Mouse (Mus musculus) monocyte, adult 5-6 weeks (primary cell): Measurements from ENCODE around the gene Git2. TPM values are rescaled to one million over a fixed set of nuclear protein-coding genes. Genes with fewer than 3 reads are reported as not detected.

Experiments
- ATAC-seq: fragments of 153-309, 156-312 bp; replicated peaks from 2 replicates; pipeline ENCODE4 v1.8.0; 2017; ENCODE audit warnings: mild to moderate bottlenecking; ENCODE audit not compliant: low TSS enrichment, insufficient number of reproducible peaks, severe bottlenecking, poor library complexity, low FRiP score
- total RNA-seq: library from RNA; stranded (forward); fragments of 200-1000, 200-491, 200-594 nt; gene quantifications from 3 replicates; pipeline ENCODE4 v1.2.3, GENCODE M21; 2017

Gene Git2
- total RNA-seq, result 118 to 169 TPM (median 121 TPM) in 3 replicates

DNA sequence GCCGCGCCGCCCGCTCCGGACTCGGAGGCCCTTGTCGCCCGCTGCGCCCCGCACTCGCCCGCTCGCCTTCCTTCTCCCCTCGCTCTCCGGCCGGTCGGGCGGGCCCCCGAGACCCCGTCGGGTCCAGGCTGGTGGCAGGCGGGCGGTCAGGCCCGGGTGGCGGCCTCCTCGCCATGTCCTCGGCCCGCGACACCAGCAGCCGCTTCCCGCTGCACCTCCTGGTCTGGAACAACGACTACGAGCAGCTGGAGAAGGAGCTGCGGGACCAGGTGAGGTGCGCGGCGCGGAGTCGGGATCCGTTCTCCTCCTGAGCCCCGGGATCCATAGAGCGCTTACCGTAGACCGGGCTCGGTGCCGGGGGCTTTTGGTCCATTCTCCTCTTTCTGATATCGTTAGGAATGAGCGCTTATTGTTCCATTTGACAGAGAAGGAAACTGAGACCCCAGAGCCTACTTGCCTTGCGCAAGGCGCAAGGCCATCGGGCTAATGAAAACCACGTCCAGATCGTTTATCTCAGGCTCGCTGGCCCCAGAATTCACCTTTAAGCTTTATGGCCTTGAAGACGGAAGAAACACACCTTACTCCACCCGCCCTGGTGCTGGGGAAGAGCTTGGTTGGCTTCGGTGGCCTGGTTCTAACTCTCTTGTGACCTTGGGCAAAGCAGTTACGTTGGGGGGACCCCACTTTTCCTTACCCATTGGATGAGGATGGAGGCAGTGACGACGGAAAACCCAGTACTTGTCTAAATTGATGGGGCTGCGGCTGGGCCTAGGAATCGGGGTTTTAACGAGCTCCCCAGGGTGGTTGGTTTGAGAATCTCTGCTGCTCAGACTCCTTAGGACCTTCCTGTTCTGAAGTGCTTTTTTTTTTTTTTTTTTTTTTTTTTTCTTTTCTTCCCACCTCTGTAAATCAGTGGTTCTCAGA is at the start of gene Git2:
TSS of gene Git2 (minus strand) at position 462 of the 924 bp plus-strand sequence.
- no peak for ATAC-seq

DNA sequence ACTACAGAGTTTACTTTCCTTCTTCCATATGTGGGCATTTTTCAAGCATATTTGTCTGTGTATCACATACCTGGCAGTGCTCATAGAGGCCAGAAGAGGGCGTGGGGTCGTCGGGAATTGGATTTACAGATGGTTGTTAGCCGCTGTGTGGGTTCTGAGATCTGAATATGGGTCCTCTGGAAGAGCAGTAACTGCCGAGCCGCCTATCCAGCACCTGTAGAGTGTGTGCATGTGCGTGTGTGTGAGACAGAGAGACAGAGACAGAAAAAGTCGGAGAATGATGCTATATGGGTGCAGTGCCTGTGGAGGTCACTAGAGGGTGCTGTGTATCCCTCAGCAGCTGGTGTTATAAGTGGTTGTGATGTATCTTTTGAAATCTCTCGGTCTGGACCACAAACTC is 48.9 kb upstream of the Git2 start:
- ATAC-seq, result peak; percentile 51

DNA sequence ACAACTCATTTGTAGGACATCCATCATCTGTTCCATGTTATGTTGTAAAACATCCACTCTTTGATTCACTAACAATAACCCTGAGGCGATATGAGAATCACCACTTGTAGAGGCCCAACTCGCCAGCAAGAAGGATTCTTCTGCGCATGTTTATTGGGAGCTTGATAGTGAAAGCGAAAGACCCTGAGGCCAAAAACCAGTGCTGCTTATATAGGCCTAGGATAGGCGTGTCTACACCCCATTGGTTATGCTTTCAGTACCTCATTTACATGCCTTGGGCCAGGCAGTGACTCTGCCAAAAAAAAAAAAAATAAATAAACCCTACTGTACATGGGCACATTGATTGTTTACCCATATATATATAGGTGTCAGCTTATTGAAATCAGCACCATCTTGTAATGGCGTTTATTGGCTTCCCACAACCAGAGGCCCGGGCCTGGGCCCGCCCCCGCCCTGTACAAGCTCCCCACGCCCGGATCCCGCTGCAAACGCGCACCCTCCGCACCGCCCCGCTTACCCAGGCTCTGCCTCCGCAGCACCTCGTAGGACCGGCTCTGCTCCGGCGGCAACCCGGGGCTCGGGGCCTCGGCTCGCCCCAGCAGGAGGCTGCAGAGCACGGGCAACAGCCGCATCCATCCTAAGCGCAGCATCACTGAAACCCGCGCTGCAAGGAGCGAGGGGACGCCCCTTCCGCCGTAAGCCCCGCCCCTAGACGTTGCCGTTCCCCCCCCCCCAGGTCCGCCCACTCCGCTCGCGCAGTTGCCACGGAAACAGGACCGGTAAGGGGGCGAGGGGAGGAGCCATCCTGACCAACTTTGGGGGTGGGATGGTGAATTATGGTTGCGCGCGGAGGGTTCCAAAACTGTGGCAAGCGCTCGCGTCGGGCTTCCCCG is 47.7 kb upstream of the Git2 start, which contains the start of gene 1500011B03Rik:
TSS of gene 1500011B03Rik (minus strand) at position 673 of the 893 bp plus-strand sequence.
- peak; percentile 68 for ATAC-seq

DNA sequence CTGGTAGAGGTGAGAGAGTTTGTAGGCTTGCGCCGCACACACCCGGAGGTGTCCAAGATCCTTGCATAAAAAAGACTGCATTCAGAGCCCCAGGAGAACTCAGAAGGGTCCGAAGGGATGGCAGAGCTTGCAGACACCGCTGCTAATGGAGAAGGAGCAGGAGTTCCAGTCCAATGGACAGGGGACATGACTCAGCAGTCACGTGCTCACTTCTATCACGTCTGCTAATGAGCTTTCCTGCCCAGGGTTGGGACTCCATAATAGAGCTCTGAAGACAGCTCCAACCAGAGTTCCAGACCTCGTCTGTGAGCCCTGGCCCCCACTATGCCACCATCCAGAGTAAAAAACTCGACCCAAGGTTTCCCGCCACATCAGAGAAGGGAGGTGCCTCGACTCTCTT is 42.8 kb upstream of the Git2 start:
- no peak for ATAC-seq

DNA sequence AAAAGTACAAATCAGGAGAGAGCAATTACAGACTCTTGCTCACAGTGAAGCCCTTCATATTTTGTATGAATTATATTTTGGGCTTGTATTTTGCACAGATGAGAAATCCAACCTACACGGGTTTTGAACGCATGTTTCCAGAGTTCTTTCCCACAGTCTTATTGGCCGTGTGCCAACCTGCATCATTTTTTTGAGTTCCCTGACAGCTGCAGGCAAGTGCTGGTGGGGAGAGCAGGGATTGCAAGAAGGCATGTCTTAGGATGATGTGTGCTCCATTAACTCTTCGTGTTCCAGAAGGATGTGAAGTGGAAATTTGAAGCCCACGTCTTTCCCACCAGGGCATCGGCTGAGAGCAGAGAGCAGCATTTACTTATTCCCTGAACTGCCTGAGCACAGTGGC is 41.3 kb upstream of the Git2 start:
- ATAC-seq, result no peak

DNA sequence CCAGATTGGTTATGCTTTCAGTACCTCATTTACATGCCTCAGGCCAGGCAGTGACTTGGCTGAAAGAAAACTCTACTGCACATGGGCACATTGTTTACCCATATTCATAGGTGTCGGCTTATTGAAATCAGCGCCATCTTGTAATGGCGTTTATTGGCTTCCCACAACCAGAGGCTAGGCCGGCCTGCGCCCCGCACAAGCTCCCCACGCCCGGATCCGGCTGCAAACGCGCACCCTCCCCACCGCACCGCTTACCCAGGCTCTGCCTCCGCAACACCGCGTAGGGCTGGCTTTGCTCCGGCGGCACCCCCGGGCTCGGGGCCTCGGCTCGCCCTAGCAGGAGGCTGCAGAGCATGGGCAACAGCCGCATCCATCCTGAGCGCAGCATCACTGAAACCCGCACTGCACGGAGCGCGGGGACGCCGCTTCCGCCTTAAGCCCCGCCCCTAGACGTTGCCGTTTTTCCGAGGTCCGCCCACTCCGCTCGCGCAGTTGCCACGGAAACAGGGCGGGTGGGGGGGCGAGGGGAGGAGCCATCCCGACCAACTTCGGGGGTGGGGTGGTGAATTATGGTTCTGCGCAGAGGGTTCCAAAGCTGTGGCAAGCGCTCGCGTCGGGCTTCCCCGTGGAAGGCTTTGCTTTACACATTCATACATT is 38.3 kb upstream of the Git2 start:
- ATAC-seq, result peak; percentile 85

DNA sequence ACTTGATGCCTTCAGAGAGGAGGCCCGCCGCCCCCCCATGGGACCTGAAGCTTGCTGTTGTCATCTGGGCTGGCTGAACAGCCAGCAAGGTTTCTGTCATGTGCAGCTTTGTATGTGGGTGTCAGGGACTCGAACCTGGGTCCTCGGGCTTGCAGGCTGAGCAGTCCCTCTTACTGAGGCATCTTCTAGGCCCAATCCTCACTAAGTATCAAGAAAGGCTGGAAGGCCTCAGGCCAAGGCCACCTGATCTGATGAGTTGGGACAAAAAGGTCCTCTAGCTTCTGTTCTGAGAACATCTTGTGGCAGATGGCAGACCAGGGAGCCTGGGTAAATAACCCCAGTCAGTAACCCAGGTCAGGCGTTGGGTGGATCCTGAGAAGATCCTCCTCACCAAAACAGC is 34.5 kb upstream of the Git2 start:
- no peak for ATAC-seq

DNA sequence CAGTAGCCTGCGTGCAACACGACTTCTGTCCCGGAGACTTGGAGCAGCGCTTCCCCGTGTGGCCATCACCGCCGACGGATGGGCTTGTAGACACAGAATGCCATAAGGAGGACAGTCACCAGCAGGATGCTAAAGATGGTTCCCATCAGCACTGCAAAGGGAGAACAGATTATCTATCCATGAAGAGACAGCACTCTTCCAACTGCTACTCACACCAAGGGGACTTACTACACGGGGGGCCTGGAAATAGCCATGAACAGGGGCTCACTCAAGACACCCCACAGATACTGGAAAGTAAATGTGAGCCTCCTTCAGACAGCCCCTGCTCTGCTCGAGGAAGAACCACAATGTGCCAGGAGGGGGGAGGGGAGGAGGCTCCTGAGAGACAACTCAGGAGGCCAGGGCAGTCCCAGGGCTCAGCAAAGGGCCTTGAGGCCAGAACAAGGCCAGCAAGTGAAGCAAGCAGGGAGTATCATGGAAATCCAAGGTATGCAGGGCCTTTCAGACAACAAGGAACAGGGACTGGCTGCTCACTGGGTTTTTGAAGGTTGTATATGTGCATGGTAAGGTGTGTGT is 34.0 kb upstream of the Git2 start:
- ATAC-seq, result no peak

DNA sequence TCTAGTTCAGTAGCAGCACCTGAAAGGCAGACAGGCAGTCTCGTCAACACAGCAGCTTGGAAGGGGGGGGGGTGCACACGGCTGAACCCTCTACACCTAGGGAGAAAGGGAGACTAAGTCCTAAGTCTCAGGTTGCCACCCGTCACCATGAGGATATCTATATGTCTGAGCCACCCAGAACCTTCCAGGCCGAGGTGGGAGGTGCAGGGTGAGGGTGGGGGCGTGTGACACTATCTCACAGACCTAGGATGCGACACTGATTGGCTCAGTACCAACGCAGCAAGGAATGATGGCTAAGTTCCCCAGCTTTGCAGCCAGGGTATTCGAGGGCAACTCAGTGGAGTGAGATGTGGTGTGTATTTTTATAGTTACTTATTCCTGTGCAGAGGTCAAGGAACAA is 33.1 kb upstream of the Git2 start:
- ATAC-seq, result no peak

DNA sequence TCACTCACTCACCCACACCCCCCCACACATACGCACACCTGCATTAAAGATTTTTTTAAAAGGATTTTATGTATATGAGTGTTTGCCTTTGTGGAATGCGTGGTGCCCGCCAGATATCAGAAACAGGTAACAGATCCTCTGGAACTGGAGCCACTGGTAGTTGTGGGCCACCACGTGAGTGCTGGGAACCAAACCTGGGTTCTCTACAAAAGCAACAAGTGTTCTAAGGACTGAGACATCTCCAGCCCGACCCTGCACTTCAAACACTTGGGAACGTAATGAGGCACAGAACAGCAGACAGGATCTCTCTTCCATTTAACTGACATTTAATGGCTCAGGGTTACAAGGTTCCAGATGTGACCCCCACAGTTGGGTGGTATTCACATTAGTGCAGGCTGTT is 32.6 kb upstream of the Git2 start:
- no peak for ATAC-seq

DNA sequence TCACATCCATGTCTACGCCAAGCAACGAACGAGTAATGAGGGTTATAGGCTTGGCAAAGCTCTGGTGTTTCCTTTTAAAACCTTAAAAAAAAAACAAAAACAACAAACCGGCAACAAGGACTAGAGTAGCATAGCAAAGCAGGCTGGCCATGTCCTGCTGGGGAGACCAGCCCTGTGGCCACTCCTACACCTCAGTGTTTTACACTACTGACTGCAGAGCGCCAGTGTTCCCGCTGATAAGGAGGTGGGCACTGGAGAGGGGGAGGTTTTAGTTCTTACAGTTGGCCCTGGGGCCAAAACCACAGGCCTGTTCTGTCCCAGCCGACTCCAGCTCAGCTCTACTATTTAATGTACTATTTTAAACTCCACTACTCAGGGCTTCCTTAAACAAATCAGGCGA is 32.2 kb upstream of the Git2 start:
- ATAC-seq, result no peak

DNA sequence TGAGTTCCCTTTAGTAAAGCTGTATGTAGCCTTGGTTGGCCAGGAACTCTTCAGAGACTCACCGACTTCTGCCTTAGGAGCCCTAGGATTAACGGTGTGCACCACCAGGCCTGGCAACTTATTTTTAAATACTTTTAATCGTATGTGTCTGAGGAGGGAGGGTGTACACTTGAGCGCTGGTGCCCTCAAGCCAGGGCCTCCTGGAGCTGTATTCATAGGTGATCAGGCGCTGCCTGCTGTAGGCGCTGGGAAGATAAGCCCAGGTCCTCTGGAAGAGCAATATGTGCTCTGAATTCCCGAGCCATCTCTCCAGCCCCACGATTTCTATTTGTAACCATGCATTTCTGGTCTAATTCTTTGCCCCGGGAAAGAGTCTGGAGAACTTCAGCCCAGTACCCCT is 31.7 kb upstream of the Git2 start:
- ATAC-seq, result no peak

DNA sequence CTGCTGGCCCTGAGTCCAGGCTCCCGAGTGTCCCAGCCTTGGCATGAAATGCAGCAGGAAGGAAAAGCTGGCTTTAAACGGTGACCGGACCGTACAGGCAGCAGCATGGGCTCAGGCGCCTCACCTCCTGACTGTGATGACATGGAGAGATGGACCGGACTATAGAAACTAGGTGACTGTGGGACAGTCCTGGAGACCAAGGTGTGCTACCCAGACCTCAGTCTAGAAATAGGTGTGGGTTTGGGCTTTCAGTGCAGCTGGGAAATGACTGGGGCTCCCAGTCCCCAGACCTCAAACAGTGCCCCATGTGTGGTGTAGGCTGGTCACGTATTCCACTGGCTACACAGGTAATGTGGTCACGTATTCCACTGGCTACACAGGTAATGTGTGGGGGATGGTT is 31.3 kb upstream of the Git2 start:
- ATAC-seq, result no peak

DNA sequence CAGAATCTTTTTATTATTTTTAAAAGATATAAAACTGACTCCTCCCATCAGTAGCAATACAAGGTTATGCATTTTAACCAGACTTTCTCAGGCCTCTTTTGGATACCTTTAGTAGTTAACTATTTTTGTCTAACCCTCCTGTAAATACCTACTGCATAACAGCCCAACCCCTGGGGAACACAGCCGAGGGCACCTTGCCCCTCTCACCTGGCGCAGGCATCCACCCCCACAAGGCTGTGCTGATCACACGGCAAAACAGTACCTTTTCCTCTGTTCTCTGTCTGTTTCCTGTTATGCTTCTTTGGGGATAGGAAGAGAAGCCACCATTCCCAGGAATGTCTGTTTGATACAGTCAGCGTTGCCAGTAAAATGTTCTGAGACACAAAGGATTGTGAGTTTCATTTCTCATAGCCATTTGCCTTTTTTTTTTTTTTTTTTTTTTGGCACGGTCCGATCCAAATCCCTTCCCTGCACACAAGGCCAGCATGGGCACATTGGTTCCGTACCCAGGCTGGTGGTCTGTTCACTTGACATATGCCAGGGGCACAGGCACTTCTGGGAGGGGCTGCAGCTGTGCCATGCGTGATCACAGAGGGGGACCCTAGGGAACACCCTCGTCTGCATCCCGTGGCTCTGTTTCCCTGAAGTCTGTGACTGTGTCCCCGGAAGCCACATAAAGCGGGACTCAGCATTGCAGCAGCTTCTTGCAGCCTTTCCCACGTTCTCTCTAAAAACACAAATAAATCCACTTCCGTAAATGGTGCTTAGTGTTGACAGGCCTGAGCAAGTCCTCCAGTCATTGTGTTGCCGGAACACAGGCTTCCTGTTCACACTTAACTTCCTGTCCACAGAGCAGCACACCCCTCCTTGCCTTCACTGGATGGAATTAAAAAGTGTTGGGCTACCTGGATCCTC is 30.4 kb upstream of the Git2 start:
- ATAC-seq, result peak; percentile 93

DNA sequence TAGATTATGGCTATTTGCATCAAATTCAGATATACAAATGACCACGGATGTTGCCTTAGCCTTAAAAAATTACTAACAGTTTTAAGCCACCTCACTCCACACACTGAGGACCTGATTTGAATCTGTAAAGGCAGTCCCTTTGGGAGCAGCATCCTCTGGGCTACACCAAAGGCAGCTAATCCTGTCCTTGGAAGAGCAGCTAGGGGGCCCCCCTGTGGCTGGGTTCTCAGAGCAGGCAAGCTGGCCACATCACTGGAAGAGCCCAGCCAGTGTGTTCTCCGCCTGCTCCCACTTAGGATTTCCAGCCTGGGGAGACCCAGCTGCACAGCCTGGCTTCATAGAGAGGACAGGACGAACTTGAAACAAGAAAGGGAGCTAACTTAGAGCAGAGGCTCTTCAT is 29.6 kb upstream of the Git2 start:
- ATAC-seq, result no peak

DNA sequence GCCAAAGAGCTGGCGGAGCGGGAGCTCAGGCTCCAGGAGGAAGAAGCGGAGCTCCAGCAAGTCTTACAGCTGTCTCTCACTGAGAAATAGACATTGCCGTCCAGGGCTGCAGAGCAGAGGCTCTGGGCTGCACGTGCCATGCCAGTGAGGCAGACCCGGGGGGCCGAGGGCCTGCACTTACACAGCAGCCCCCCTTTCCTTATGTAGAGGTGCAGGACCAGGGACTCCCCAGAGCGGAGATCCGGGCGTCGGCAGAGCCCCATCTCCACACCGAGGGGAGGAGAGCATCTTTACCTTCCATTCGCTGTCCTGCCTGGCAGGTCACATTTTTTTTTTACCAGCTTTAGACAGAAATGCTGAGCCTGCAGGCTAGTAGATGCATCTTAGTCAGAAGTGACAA is 29.0 kb upstream of the Git2 start:
- ATAC-seq, result no peak

DNA sequence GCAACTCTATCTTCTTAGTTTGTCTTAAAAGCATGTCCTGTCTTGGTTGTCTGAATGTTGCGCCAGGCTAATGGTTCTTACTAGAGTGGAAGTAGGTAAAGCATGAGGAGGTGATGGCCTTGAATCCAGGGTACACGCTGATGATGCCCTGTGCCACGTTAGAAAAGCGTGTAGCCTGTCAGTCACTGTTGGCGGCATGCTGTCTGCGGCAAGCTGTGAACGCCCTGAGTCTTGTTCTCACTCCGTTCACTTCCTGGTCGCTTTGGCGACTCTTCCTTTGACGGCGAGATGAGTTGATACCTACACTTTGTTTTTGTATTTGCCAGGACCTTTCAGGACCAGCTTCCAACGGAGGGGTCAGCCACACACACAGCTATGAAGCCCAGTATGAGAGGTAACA is 27.9 kb upstream of the Git2 start:
- no peak for ATAC-seq

DNA sequence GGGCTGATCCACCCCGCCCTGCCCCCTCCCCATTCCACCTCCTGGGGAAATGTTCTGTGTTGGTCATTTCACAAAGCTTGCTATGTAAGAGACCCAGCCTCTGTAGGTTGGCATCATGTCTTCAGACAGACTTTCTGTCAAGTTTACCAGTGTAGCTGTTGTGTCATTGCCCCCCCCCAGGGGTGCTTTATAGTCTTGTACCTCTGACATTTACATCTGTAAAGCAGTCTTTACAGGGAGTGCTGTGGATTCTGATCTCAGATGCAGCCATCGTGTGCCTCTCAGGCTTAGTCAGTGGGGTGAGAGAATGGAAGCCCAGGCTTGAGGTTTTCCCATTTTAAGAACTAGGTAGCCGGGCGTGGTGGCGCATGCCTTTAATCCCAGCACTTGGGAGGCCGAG is 26.5 kb upstream of the Git2 start:
- no peak for ATAC-seq
